Mouse (Mus musculus) thymus, adult 2 months (tissue): Measurements from ENCODE around the gene Hcfc1r1. TPM values are rescaled to one million over a fixed set of nuclear protein-coding genes. Genes with fewer than 3 reads are reported as not detected.

Experiments used
- DNase-seq: peaks from one replicate; pipeline ENCODE4 v3.0.0; 2021
- H3K27ac ChIP-seq: fragments of 200-500 bp; 2 replicates; pipeline ENCODE4 v1.5.1; 2012; ENCODE audit warnings: low read length, control low read depth; ENCODE audit not compliant: control insufficient read depth, insufficient read depth
- H3K27me3 ChIP-seq: fragments of 200-500 bp; 2 replicates; pipeline ENCODE4 v1.6.1; 2012; ENCODE audit warnings: mild to moderate bottlenecking, low read length, moderate library complexity, mixed read lengths; ENCODE audit not compliant: control insufficient read depth, insufficient read depth
- H3K36me3 ChIP-seq: fragments of 200-500 bp; 2 replicates; pipeline ENCODE4 v1.6.1; 2012; ENCODE audit warnings: mild to moderate bottlenecking, low read length, moderate library complexity; ENCODE audit not compliant: control insufficient read depth, insufficient read depth
- H3K4me1 ChIP-seq: fragments of 200-500 bp; replicated peaks from 2 replicates; pipeline ENCODE4 v1.6.1; 2012; ENCODE audit warnings: low read length; ENCODE audit not compliant: control insufficient read depth, insufficient read depth
- H3K4me3 ChIP-seq: fragments of 200-500 bp; 2 replicates; pipeline ENCODE4 v1.5.1; 2012; ENCODE audit warnings: mild to moderate bottlenecking, low read length, control low read depth, moderate library complexity; ENCODE audit not compliant: control insufficient read depth, insufficient read depth
- CTCF ChIP-seq: fragments of 200-500 bp; IDR thresholded peaks from 2 replicates; pipeline ENCODE4 v1.5.1; 2012; ENCODE audit warnings: mild to moderate bottlenecking, control low read depth, low read length, moderate library complexity, borderline replicate concordance; ENCODE audit not compliant: control insufficient read depth, poor library complexity, insufficient read depth; ENCODE audit errors: extremely low read depth
- POLR2A ChIP-seq: fragments of 200-500 bp; IDR thresholded peaks from 2 replicates; pipeline ENCODE4 v1.6.1; 2012; ENCODE audit warnings: mild to moderate bottlenecking, low read length, control low read depth, moderate library complexity; ENCODE audit not compliant: control insufficient read depth, poor library complexity, insufficient read depth; ENCODE audit errors: extremely low read depth
- WGBS: fragments of 180-500 bp; shearing (Covaris S2); methylation state at CpG from one replicate; pipeline ENCODE4 v1.1.7; 2018; 5-methylcytosine and 5-hydroxymethylcytosine counted together
- polyA plus RNA-seq: library from polyadenylated mRNA; depleted of rRNA; stranded (reverse); fragments of >200 nt; gene quantifications from 2 replicates; pipeline ENCODE4 v1.2.3, GENCODE M21; 2012; rRNA removed

Hcfc1r1 gene
- 143 and 192 TPM in 2 replicates for polyA plus RNA-seq

GRCm38 (mm10) chr17:23673424-23674073 lies at the start of gene Hcfc1r1, which contains the start of gene Thoc6:
Gene Hcfc1r1, plus strand, starts transcription at chr17:23673596.
Gene Thoc6, minus strand, starts transcription at chr17:23673882.
- H3K4me3 ChIP-seq, result peak within 1 kb of the TSS; percentile 77
- WGBS, result under 1% methylated on average over 45 of the region's 45 CpGs
- H3K27me3 ChIP-seq, result peaks cover 3% of the 10 kb centered on the region; the same call in 1 of the 2 replicates
- peaks cover 21% of the 10 kb centered on the region for H3K4me1 ChIP-seq
- peaks cover 5% of the 10 kb centered on the region; the same call in 1 of the 2 replicates for H3K36me3 ChIP-seq
- TF ChIP-seq POLR2A (peak; percentile 56; the same call in 1 of the 2 replicates), CTCF (no peak; the same call in none of the 2 replicates)
- H3K27ac ChIP-seq, result peak within 1 kb of the TSS; percentile 55
- DNase-seq, result peak; percentile 91

- no peak for TF ChIP-seq POLR2A
- no peak for TF ChIP-seq CTCF
- H3K4me1 ChIP-seq, result 0 out of 2 replicates have a peak, but pooled peaks cover 4% of the 10 kb centered on the region
- no peak overlapping the region for H3K27ac ChIP-seq
- H3K36me3 ChIP-seq, result no peaks in the 10 kb centered on the region
- H3K27me3 ChIP-seq, result no peaks in the 10 kb centered on the region
- no peak for DNase-seq
- 89% methylated on average over 7 of the region's 7 CpGs for WGBS
- no peak overlapping the region for H3K4me3 ChIP-seq
These were observed 45.6 kb upstream of the Hcfc1r1 start for GRCm38 (mm10) chr17:23627813-23628212.

- H3K36me3 ChIP-seq, result no peaks in the 10 kb centered on the region
- no peaks in the 10 kb centered on the region for H3K27me3 ChIP-seq
- H3K4me1 ChIP-seq, result 0 out of 2 replicates have a peak, but pooled peaks cover 4% of the 10 kb centered on the region
- WGBS, result 15% methylated on average over 22 of the region's 22 CpGs
- H3K4me3 ChIP-seq, result no peak overlapping the region
- H3K27ac ChIP-seq, result no peak overlapping the region
- peak; percentile 87 for DNase-seq
- TF ChIP-seq POLR2A, result no peak
- peak; percentile 87; the same call in 1 of the 2 replicates for TF ChIP-seq CTCF
These were observed 43.0 kb upstream of the Hcfc1r1 start for GRCm38 (mm10) chr17:23630195-23631020.

- Histone ChIP-seq H3K4me1 (0 out of 2 replicates have a peak, but pooled peaks cover 4% of the 10 kb centered on the region), H3K4me3 (no peak overlapping the region), H3K27me3 (no peaks in the 10 kb centered on the region), H3K27ac (no peak overlapping the region), H3K36me3 (no peaks in the 10 kb centered on the region)
- 87% methylated on average over 8 of the region's 8 CpGs for WGBS
- no peak for DNase-seq
- TF ChIP-seq POLR2A (no peak), CTCF (no peak)
These were observed 42.2 kb upstream of the Hcfc1r1 start for GRCm38 (mm10) chr17:23631241-23631640.

GRCm38 (mm10) chr17:23644613-23645495 lies 28.5 kb upstream of the Hcfc1r1 start, which contains the start of gene Mmp25:
Gene Mmp25, minus strand, starts transcription at chr17:23645277.
- H3K4me1 ChIP-seq, result peaks cover 6% of the 10 kb centered on the region; the same call in 1 of the 2 replicates
- H3K36me3 ChIP-seq, result no peaks in the 10 kb centered on the region
- no peak for DNase-seq
- peak within 1 kb of the TSS; percentile 1; the same call in 1 of the 2 replicates for H3K4me3 ChIP-seq
- TF ChIP-seq POLR2A, result no peak
- WGBS, result 4% methylated on average over 58 of the region's 58 CpGs
- H3K27me3 ChIP-seq, result peaks cover 8% of the 10 kb centered on the region
- H3K27ac ChIP-seq, result no peak within 1 kb of the TSS

- Histone ChIP-seq H3K36me3 (no peaks in the 10 kb centered on the region), H3K27ac (no peak overlapping the region), H3K27me3 (peaks cover 8% of the 10 kb centered on the region), H3K4me1 (peaks cover 6% of the 10 kb centered on the region; the same call in 1 of the 2 replicates), H3K4me3 (no peak overlapping the region)
- WGBS, result 81% methylated on average over 10 of the region's 10 CpGs
- DNase-seq, result no peak
- TF ChIP-seq CTCF (no peak), POLR2A (no peak)
These were observed 27.5 kb upstream of the Hcfc1r1 start for GRCm38 (mm10) chr17:23645894-23646293.
